In genomic region chr4:134186268-134186667, GRCm38 (mm10) we compare ENCODE assay signal across 9 mouse cellular contexts. TPM values are rescaled to one million over a fixed set of nuclear protein-coding genes. Genes with fewer than 3 reads are reported as not detected.
DNase-seq lines count a peak whose midpoint lies in the region; ATAC-seq and TF ChIP-seq lines count a peak whose summit lies in the region.
"Had no signal": no experiment of that assay in that cellular context is flagged by ENCODE, and none has a peak within 500 bp of the region (broad histone marks: within the 10 kb centered on the region; RNA-seq: fewer than 3 reads in every experiment).

No protein-coding gene starts in this region.

- peaks cover 17% of the 10 kb centered on the region for H3K79me2 ChIP-seq in CH12.LX (replicated peaks; ENCODE audit: control insufficient read depth, extremely low read depth, insufficient read depth, poor library complexity, severe bottlenecking)

- WGBS in heart, embryonic 12.5 days: under 1% methylated on average over 22 of the region's 22 CpGs
- WGBS in forebrain, embryonic 12.5 days: 0% methylated on average over 22 of the region's 22 CpGs
- WGBS in liver, embryonic 14.5 days (ENCODE audit: insufficient replicate concordance): under 1% methylated on average over 22 of the region's 22 CpGs

- TF ChIP-seq CTCF in CH12.LX (conservative IDR thresholded peaks at IDR 0.05 in 1 of 2, IDR thresholded peaks at IDR 0.05 in 1 of 2; ENCODE audit: low read depth in 2 of 2, low read length in 2 of 2): no peak
- TF ChIP-seq CTCF in liver, embryonic 14.5 days (IDR thresholded peaks at IDR 0.05; ENCODE audit: low read depth): no peak

- no peak for DNase-seq in heart, postnatal 10 days
- DNase-seq in CH12.LX (ENCODE audit: extremely low read depth): no peak
- no peak for DNase-seq in liver, embryonic 14.5 days (ENCODE audit: low read depth in 3 of 3, low spot score in 3 of 3)
- DNase-seq in frontal cortex, postnatal 36 days (ENCODE audit: low spot score in 2 of 2): no peak
- no peak for DNase-seq in layer of hippocampus, postnatal 10 days (ENCODE audit: low spot score in 2 of 2)

- H3K9me3 ChIP-seq in heart, embryonic 12.5 days (replicated peaks): no peaks in the 10 kb centered on the region
- no peaks in the 10 kb centered on the region for H3K9me3 ChIP-seq in CH12.LX (replicated peaks; ENCODE audit: low read length)
- no peaks in the 10 kb centered on the region for H3K9me3 ChIP-seq in forebrain, embryonic 12.5 days
- H3K9me3 ChIP-seq in liver, embryonic 14.5 days (ENCODE audit: control insufficient read depth, low read length): no peaks in the 10 kb centered on the region

- H3K4me1 ChIP-seq in heart, embryonic 12.5 days (replicated peaks): peaks cover 18% of the 10 kb centered on the region
- peaks cover 0 to 17% of the 10 kb centered on the region in 2 experiments; a peak in 2 of 4 replicates for H3K4me1 ChIP-seq in CH12.LX (ENCODE audit: control insufficient read depth in 1 of 2, insufficient read depth in 2 of 2)
- H3K4me1 ChIP-seq in forebrain, embryonic 12.5 days: peaks cover 15% of the 10 kb centered on the region
- H3K4me1 ChIP-seq in liver, embryonic 14.5 days (replicated peaks; ENCODE audit: control insufficient read depth in 2 of 2, insufficient read depth in 2 of 2, low read length in 1 of 2): peaks cover 17 to 19% of the 10 kb centered on the region in 2 experiments

- H3K4me3 ChIP-seq in heart, embryonic 12.5 days: peak overlapping the region; percentile 71
- H3K4me3 ChIP-seq in CH12.LX (replicated peaks in 1 of 3; ENCODE audit: low read depth in 2 of 3, low read length in 2 of 3, poor library complexity in 1 of 3): peak overlapping the region; percentile 68 to 81 (median 79)
- peak overlapping the region; percentile 63 for H3K4me3 ChIP-seq in forebrain, embryonic 12.5 days (replicated peaks)
- H3K4me3 ChIP-seq in liver, embryonic 14.5 days (ENCODE audit: insufficient read depth in 1 of 2, low read depth in 2 of 2, low read length in 2 of 2): peak overlapping the region; percentile 61 to 92

- no peaks in the 10 kb centered on the region for H3K27me3 ChIP-seq in heart, embryonic 12.5 days (replicated peaks)
- H3K27me3 ChIP-seq in CH12.LX (replicated peaks): peaks cover 2% of the 10 kb centered on the region
- H3K27me3 ChIP-seq in forebrain, embryonic 12.5 days: no peaks in the 10 kb centered on the region
- H3K27me3 ChIP-seq in liver, embryonic 14.5 days (ENCODE audit: control insufficient read depth, insufficient read depth, low read length): no peaks in the 10 kb centered on the region

- in situ Hi-C loops in CH12.LX (cut with MboI; ENCODE audit: low pct_ligation_motif_present, low pct_unique_long_range_greater_than_20kb, low sequenced_read_pairs): loop anchor here (5.0 to 10.0 kb wide), 2 partner anchors 41 to 51 kb away; partner anchors contain the start of gene Catsper4

- no peak for ATAC-seq in heart, embryonic 12.5 days (ENCODE audit: insufficient number of reproducible peaks, low FRiP score)
- no peak for ATAC-seq in forebrain, embryonic 12.5 days (ENCODE audit: low FRiP score)
- ATAC-seq in liver, embryonic 14.5 days (ENCODE audit: insufficient read depth): no peak
- no peak for ATAC-seq in megakaryocyte-erythroid progenitor cell, adult 5-6 weeks (replicated peaks; ENCODE audit: low FRiP score, low TSS enrichment, poor library complexity, severe bottlenecking)

- no peaks in the 10 kb centered on the region for H3K36me3 ChIP-seq in heart, embryonic 12.5 days
- peaks cover under 1 to 26% of the 10 kb centered on the region in 2 experiments for H3K36me3 ChIP-seq in CH12.LX (replicated peaks in 1 of 2; ENCODE audit: control insufficient read depth in 1 of 2, insufficient read depth in 1 of 2, low read length in 1 of 2)
- no peaks in the 10 kb centered on the region; the same call in 1 of the 2 replicates for H3K36me3 ChIP-seq in forebrain, embryonic 12.5 days (replicated peaks)
- H3K36me3 ChIP-seq in liver, embryonic 14.5 days (replicated peaks; ENCODE audit: control insufficient read depth, insufficient read depth, low read depth): 0 out of 2 replicates have a peak, but pooled peaks cover 2% of the 10 kb centered on the region

- TF ChIP-seq EP300 in CH12.LX (IDR thresholded peaks at IDR 0.05; ENCODE audit: low read length): no peak
- no peak for TF ChIP-seq EP300 in liver, embryonic 14.5 days (IDR thresholded peaks at IDR 0.05; ENCODE audit: low read depth)

- peak overlapping the region; percentile 81 for H3K9ac ChIP-seq in heart, embryonic 12.5 days
- H3K9ac ChIP-seq in CH12.LX (ENCODE audit: insufficient read depth, low read depth): peak overlapping the region; percentile 85
- peak overlapping the region; percentile 92 for H3K9ac ChIP-seq in forebrain, embryonic 12.5 days
- peak overlapping the region; percentile 95 for H3K9ac ChIP-seq in liver, embryonic 14.5 days (replicated peaks)

- dilution Hi-C loops in CH12.LX (cut with MboI; ENCODE audit: extremely low pct_ligation_motif_present, extremely low pct_unique_long_range_greater_than_20kb, low sequenced_read_pairs): no loop called here

- TF ChIP-seq RAD21 in CH12.LX (IDR thresholded peaks at IDR 0.05; ENCODE audit: low read depth, low read length): no peak

- intact Hi-C loops in heart, postnatal 10 days (cut with DNase I): loop anchor here (2.0 to 5.0 kb wide), 4 partner anchors 53 to 201 kb away; partner anchors contain the start of gene Cnksr1

- no peak for TF ChIP-seq POLR2A in CH12.LX (IDR thresholded peaks at IDR 0.05; ENCODE audit: low read depth, low read length)

- H3K27ac ChIP-seq in heart, embryonic 12.5 days (ENCODE audit: poor library complexity, severe bottlenecking): peak overlapping the region; percentile 83
- no peak overlapping the region for H3K27ac ChIP-seq in CH12.LX (ENCODE audit: insufficient read depth, low read depth)
- H3K27ac ChIP-seq in forebrain, embryonic 12.5 days: peak overlapping the region; percentile 89
- peak overlapping the region; percentile 65 for H3K27ac ChIP-seq in liver, embryonic 14.5 days

- peak overlapping the region; percentile 86 for H3K4me2 ChIP-seq in heart, embryonic 12.5 days
- H3K4me2 ChIP-seq in CH12.LX (ENCODE audit: insufficient read depth, low read depth, poor library complexity, severe bottlenecking): peak overlapping the region; percentile 83
- H3K4me2 ChIP-seq in forebrain, embryonic 12.5 days: peak overlapping the region; percentile 91
- H3K4me2 ChIP-seq in liver, embryonic 14.5 days (ENCODE audit: low read depth): peak overlapping the region; percentile 91

RNA-seq across cellular contexts. Expression of gene Cep85, which starts 0.6 kb away (rescaled TPM):
- 29.5 and 30.1 TPM in 2 replicates for polyA plus RNA-seq in heart, embryonic 12.5 days (2016; fragmentation: Nextera tagmentation; extraction: Ambion mirVana)
- total RNA-seq in heart, postnatal 10 days (2021): 10 to 100 TPM; 29.9 to 32.0 TPM
- total RNA-seq in CH12.LX (2012; rRNA removed) (24.4 and 24.9 TPM in 2 replicates), CH12.LX (2014; rRNA removed) (29.4 and 32.8 TPM in 2 replicates)
- polyA plus RNA-seq in CH12.LX (2012; ENCODE audit: insufficient read length, low read depth): 28.3 and 32.8 TPM in 2 replicates
- polyA plus RNA-seq in forebrain, embryonic 12.5 days (2016; fragmentation: Nextera tagmentation; extraction: Ambion mirVana): 30.5 and 32.3 TPM in 2 replicates
- 14.2 and 16.9 TPM in 2 replicates for polyA plus RNA-seq in liver, embryonic 14.5 days (2012; rRNA removed)
- polyA plus RNA-seq in liver, embryonic 14.5 days (2014; fragmentation: Nextera tagmentation; extraction: Ambion mirVana): 30.2 and 35.2 TPM in 2 replicates
- total RNA-seq in megakaryocyte-erythroid progenitor cell, adult 5-6 weeks (2014; fragmentation: Nextera tagmentation): 30.7 and 51.5 TPM in 2 replicates
- 31.5 and 34.9 TPM in 2 replicates for total RNA-seq in megakaryocyte-erythroid progenitor cell, adult 5-6 weeks (2017)
- 10 to 100 TPM; 11.8 to 16.0 TPM for total RNA-seq in layer of hippocampus, postnatal 10 days (2021)

RNA-seq across cellular contexts. Expression of gene Gm7534, which starts 16.5 kb away (rescaled TPM):
- polyA plus RNA-seq in heart, embryonic 12.5 days (2016; fragmentation: Nextera tagmentation; extraction: Ambion mirVana): not detected in 2 replicates
- total RNA-seq in heart, postnatal 10 days (2021): not detected
- total RNA-seq in CH12.LX (2012; rRNA removed): not detected in 2 replicates
- not detected in 2 replicates for total RNA-seq in CH12.LX (2014; rRNA removed)
- not detected in 2 replicates for polyA plus RNA-seq in CH12.LX (2012; ENCODE audit: insufficient read length, low read depth)
- not detected in 2 replicates for polyA plus RNA-seq in forebrain, embryonic 12.5 days (2016; fragmentation: Nextera tagmentation; extraction: Ambion mirVana)
- not detected in 2 replicates for polyA plus RNA-seq in liver, embryonic 14.5 days (2012; rRNA removed)
- polyA plus RNA-seq in liver, embryonic 14.5 days (2014; fragmentation: Nextera tagmentation; extraction: Ambion mirVana): not detected in 2 replicates
- total RNA-seq in megakaryocyte-erythroid progenitor cell, adult 5-6 weeks (2014; fragmentation: Nextera tagmentation): not detected in 2 replicates
- not detected in 2 replicates for total RNA-seq in megakaryocyte-erythroid progenitor cell, adult 5-6 weeks (2017)
- not detected for total RNA-seq in layer of hippocampus, postnatal 10 days (2021)
- polyA plus RNA-seq: large intestine, adult 2 months had no signal

RNA-seq across cellular contexts. Expression of gene Catsper4, which starts 40.9 kb away (rescaled TPM):
- polyA plus RNA-seq in heart, embryonic 12.5 days (2016; fragmentation: Nextera tagmentation; extraction: Ambion mirVana): not detected in 2 replicates
- total RNA-seq in heart, postnatal 10 days (2021): not detected
- total RNA-seq in CH12.LX (2012; rRNA removed): not detected in 2 replicates
- not detected in 2 replicates for total RNA-seq in CH12.LX (2014; rRNA removed)
- not detected in 2 replicates for polyA plus RNA-seq in CH12.LX (2012; ENCODE audit: insufficient read length, low read depth)
- polyA plus RNA-seq in forebrain, embryonic 12.5 days (2016; fragmentation: Nextera tagmentation; extraction: Ambion mirVana): not detected in 2 replicates
- polyA plus RNA-seq in liver, embryonic 14.5 days (2012; rRNA removed): not detected in 2 replicates
- polyA plus RNA-seq in liver, embryonic 14.5 days (2014; fragmentation: Nextera tagmentation; extraction: Ambion mirVana): not detected in 2 replicates
- total RNA-seq in megakaryocyte-erythroid progenitor cell, adult 5-6 weeks (2014; fragmentation: Nextera tagmentation): not detected in 2 replicates
- total RNA-seq in megakaryocyte-erythroid progenitor cell, adult 5-6 weeks (2017): not detected in 2 replicates
- under 1 TPM in 1 of 2 experiments, not detected in 1; 0.43 TPM for total RNA-seq in layer of hippocampus, postnatal 10 days (2021)

RNA-seq across cellular contexts. Expression of gene Cnksr1, which starts 51.9 kb away (rescaled TPM):
- polyA plus RNA-seq in heart, embryonic 12.5 days (2016; fragmentation: Nextera tagmentation; extraction: Ambion mirVana): 0.61 and 1.4 TPM in 2 replicates
- total RNA-seq in heart, postnatal 10 days (2021): 1 to 10 TPM; 2.3 to 4.4 TPM
- total RNA-seq in CH12.LX (2012; rRNA removed): 0.08 and 0.13 TPM in 2 replicates
- total RNA-seq in CH12.LX (2014; rRNA removed): not detected in 2 replicates
- polyA plus RNA-seq in CH12.LX (2012; ENCODE audit: insufficient read length, low read depth): 0.16 TPM in 1 of 2 replicates, not detected in the other
- 0.10 and 0.35 TPM in 2 replicates for polyA plus RNA-seq in forebrain, embryonic 12.5 days (2016; fragmentation: Nextera tagmentation; extraction: Ambion mirVana)
- 0.05 and 0.06 TPM in 2 replicates for polyA plus RNA-seq in liver, embryonic 14.5 days (2012; rRNA removed)
- polyA plus RNA-seq in liver, embryonic 14.5 days (2014; fragmentation: Nextera tagmentation; extraction: Ambion mirVana): 0.35 TPM in 1 of 2 replicates, not detected in the other
- not detected in 2 replicates for total RNA-seq in megakaryocyte-erythroid progenitor cell, adult 5-6 weeks (2014; fragmentation: Nextera tagmentation)
- not detected in 2 replicates for total RNA-seq in megakaryocyte-erythroid progenitor cell, adult 5-6 weeks (2017)
- total RNA-seq in layer of hippocampus, postnatal 10 days (2021): under 1 TPM in 1 of 2 experiments, not detected in 1; 0.16 TPM

RNA-seq across cellular contexts. Expression of gene E130218I03Rik, which starts 57.2 kb away (rescaled TPM):
- 0.23 and 0.51 TPM in 2 replicates for polyA plus RNA-seq in heart, embryonic 12.5 days (2016; fragmentation: Nextera tagmentation; extraction: Ambion mirVana)
- total RNA-seq in heart, postnatal 10 days (2021): not detected
- total RNA-seq in CH12.LX (2012; rRNA removed): 2.9 TPM in 2 replicates
- 0.43 TPM in 1 of 2 replicates, not detected in the other for total RNA-seq in CH12.LX (2014; rRNA removed)
- 1.6 and 2.5 TPM in 2 replicates for polyA plus RNA-seq in CH12.LX (2012; ENCODE audit: insufficient read length, low read depth)
- 0.52 and 0.74 TPM in 2 replicates for polyA plus RNA-seq in forebrain, embryonic 12.5 days (2016; fragmentation: Nextera tagmentation; extraction: Ambion mirVana)
- not detected in 2 replicates for polyA plus RNA-seq in liver, embryonic 14.5 days (2012; rRNA removed)
- polyA plus RNA-seq in liver, embryonic 14.5 days (2014; fragmentation: Nextera tagmentation; extraction: Ambion mirVana): not detected in 2 replicates
- total RNA-seq in megakaryocyte-erythroid progenitor cell, adult 5-6 weeks (2014; fragmentation: Nextera tagmentation): not detected in 2 replicates
- not detected in 2 replicates for total RNA-seq in megakaryocyte-erythroid progenitor cell, adult 5-6 weeks (2017)
- total RNA-seq in layer of hippocampus, postnatal 10 days (2021): not detected
- polyA plus RNA-seq: large intestine, adult 2 months had no signal
